Mouse (Mus musculus) cerebellum, postnatal 25 days (tissue): Measurements from ENCODE around the gene Plekhh3.

Experiments used
- DNase-seq, 2 experiments: peaks; one replicate each; pipeline ENCODE4 v3.0.0; 2021; ENCODE audit warnings: mixed read lengths in 2 of 2

Plekhh3 gene

DNA sequence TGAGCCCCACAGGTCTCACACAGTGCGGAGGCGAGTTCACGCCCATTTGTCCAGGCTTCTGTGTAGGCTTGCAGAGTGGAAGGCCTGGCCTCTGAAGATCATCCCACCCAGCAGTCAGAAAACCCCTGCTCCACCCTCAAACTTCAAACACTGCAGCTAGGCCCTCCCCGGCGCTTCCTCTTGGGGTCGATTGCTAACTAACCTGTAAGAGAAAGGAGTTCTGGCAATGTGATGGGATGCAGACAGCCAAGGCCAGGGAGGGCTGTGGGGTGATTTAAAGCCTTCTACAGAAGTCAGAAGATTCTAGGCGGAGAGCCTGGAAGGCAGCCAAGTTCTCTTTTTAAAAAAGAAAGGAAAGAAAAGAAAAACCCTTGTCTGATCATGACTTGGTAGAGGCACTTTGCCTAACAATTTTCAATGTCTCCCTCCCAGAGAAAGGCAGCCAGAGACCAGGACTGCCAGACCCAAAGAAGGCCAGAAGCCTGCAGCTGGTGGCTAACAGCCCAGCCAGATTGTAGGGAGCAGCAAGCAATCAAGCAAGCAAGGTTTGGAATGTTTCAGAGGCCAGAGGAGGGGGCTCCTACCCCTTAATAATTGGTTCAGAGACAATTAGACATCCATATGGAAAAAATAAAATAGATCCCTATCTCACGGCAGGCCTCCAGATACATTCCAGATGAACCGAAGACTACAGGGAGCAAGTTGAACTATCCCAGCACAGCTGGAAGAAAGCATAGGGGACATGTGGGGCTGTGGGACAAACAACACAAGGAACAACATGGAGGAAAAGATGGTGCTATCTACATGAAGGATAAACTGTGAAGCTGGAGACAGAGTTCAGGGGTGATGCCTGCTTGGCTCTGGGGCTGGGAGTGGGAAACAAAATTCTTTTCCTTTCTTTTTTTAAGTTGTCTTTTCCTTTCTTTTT lies 21.7 kb downstream of the Plekhh3 start:
- no peak for DNase-seq

DNA sequence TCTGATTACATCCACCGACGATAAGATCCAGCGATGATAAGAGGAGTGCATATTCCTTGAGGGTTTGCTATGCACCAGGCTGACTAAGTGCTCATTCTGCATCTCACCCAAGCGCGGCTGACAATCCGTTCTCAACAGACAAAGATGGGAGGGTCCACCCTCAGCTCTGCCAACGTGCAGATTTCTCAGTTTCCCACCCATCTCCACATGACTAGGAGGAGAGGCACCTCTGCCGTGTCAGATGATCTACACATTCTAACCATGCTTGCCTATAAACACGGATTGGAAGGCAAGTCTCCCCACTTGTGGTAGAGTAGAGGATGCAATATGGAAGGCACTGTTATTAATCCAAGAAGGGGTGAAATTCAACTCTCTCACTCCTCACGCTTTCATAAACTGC lies 22.4 kb downstream of the Plekhh3 start:
- DNase-seq: no peak

DNA sequence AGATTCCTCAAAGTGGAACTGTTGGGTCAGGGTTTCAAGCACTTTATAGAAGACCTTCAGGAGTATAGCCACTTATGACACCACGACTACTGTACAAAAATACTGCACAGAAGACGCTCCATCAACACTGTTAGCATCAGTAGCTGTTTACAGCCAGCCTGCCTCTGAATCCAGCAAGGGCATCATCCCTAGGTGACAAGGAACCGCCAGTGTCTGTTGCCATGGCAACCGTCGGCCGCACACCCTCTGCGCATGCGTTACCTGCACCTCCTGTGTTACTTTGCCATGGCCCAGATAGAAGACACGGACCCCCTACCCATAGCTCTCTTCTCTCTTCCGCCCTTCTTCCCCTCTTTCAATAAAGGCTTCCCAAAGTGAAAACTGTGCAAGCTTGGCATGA lies 24.8 kb downstream of the Plekhh3 start:
- peak; percentile 50 to 76 for DNase-seq

DNA sequence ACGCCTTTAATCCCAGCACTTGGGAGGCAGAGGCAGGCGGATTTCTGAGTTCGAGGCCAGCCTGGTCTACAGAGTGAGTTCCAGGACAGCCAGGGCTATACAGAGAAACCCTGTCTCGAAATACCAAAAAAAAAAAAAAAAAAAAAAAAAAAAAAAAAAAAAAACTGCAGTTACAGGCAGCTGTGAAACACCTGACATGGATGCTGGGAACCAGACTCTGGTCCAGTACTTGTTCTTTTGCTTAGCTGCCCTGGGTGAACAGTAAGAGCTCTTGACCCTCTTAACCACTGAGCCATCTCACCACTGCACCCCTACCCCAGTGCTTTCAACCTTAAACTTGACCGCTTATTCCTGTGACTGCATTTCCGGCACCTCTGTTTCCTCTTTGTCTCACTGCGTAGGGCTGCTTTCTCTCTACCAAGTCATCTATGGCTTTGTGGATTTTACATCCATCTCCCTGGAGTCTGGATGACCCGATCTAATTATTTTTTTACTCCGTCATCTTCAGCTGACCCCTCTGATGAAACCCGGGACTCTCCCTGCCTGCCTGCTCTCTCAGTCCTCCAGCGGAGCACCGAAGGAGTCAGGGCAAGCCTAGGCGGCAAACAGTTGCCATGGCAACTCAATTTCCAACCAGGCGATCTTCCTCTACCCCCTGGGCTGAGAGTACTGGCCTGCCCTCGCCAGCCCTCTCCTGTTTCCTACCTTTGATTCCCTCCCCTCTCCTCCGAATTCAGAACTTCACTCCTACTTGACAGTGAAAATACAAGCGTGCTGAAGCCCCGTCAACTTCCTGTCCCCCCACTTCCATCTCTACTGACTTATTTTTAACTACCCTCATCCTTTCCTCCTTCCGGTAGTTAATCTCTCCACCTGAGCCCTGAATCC lies 27.6 kb downstream of the Plekhh3 start:
- DNase-seq: peak; percentile 59 to 71

DNA sequence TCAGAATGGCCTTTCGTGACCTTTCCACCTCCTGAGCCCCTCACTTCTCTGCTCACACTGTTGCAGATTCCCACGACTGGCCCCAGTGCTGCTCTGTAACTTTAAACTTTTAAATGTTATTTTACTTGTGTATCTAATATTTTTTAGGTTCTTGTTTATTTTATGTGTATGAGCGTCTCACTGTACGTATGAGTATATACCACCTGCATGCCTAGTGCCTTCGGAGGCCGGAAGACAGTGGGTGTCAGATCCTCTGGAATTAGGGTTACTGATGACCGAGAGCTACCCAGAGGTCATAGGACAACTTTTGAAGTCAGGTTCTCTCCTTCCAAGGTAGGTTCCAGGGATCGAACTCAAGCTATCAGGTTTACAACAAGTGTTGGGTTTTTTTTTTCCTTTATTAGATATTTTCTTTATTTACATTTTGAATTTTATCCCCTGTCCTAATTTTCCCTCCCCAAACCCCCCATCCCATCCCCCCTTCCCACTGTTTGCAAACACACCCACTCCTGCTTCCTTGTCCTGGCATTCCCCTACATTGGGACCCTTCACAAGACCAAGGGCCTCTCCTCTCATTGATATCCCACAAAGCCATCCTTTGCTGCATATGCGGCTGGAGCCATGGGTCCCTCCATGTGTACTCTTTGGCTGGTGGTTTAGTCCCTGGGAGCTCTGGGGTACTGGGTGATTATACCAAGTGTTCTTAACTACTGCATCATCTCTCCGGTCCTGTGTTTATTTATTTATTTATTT lies 28.8 kb downstream of the Plekhh3 start:
- DNase-seq: no peak

DNA sequence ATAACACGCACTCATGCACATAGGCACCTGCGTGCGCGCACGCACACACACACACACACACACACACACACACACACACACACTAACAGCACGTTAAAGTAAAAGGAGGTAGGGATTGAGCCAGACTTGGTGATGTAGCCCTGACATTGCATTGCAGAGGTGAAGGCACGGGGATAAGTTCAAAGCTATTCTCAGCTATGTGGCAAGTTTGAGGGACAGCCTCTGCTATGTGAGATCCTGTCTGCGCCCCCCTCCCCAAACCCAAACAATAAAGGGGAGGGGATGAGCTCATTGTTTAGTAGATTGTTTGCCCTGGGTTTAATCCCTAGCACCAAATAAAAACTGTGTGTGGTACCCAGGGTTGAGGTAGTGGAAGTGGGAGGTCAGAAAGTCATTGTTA lies 30.1 kb downstream of the Plekhh3 start:
- no peak for DNase-seq

DNA sequence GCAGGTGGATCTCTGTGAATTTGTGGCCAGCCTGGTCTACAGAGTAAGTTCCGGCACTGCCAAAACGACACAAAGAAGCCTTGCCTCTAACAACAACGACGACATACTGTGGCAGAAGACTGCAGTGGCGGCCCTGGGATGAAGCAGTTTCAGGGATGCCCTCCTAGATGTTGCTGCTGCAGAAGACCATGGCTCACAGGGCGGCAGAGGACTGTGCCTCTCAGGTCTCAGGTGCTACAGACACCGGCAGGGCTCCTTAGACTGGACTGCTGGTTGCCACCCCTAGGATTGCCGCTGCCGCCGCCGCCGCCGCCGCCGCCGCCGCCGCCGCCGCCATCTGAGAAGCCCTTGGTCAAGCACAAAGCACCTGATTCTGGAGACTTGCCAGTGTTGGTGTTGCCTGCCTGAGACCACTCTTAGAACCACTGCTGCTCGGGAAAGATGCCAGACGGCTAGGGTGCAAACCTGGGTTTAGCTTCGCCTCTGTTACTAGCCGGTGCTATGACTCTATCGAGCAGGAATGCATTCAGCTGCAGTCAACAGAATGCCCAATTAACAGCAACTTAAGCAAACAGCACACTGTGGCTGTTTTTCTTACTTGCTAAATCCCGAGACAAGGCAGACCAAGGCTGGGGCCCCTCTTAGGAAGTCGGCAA lies 30.9 kb downstream of the Plekhh3 start:
- DNase-seq: peak; percentile 48 to 49

DNA sequence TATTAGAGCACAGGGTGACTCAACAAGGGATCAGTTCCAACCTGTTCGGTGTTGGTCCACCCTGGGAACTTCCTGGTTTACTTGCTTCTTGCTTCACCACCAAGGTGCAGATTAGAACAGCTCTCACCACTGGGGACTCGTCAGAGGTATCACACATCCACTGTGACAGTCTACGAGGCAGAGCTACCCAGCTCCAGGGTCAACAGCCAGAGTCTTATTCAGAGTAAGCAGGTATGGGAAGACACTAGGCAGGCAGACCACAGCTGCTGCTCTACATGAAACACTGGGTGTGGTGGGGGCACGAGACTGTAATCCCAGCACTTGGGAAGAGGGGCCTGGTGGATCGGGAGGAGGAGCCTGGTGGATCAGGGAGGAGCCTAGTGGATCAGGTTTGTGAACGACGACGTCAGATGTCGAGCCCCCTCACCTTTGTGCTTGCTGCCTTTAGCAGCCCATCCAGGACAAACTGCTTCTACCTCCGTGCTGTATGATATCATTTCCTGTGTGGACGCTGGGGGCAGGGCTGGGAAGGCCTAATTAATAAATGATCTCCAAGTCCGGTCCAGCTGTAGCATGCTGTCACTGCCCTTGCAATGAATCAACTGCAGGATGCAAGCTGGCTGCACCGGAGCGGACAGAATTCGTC lies 32.5 kb downstream of the Plekhh3 start:
- no peak for DNase-seq

DNA sequence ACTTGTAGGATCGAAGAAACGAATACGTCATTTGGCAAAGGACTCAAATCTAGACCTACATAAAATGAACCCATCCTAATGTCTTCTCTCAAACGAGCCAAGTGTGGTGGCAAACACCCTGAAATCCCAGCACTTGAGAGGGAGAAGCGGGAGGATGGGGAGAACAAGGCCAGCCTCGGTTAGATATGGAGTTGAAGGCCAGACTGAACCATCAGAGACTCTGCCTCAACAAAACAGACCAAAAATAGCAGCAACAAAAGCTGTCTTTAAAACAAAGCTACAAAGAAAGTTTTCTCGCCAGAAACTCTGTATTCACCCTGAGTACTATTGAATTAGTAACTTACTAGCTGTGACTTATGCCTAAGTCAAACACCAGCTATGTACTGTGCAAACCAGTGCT lies 34.2 kb downstream of the Plekhh3 start:
- DNase-seq: no peak

DNA sequence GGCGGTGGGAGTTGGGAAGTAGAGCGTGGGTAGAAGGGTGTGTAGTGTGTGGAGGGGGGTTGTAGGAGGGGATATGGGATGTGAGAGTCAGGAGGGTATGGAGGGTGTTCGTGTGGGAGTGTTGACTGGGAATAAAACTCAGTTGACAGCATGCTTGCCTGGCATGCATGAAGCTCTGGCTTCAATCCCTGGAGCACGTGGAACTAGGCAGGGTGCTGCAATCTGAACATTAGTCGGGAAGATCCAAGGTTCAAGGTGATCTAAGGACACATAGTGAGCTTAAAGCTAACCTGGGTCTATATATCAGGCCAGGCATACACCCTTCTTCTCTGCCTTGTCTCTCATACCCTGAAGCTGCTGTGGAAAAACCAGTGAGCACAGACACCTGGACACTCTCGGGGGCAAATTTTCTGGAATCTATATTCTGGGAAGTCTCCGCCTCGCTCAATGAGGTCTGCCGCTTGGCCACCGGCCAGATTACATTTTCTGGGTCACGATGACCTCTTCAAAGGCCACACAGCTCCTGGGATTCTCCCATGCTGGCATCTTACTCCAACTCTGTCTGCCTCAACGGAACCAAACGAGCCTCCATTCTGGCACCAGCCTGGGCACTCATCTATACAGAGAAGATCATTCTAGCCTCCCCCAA lies 36.8 kb downstream of the Plekhh3 start:
- peak; percentile 27 to 57 for DNase-seq

DNA sequence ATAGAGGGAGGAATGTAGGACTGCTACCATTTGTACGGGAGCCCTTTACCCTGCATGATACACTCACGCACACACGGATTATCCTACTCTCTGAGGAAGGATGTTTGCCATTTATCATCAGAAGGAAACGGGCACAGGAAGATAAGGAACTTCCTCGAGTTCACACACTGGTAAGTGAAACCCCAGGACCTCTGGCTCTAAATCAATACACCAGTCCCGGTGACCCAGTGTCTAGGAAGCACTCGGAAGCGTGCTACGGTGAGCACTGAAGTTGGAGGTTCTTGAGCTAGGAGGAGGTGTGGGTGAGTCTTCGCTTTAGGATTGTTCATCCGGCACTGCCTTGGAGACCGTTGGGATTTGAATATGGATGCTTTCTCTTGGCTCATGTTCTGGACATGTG lies 38.1 kb downstream of the Plekhh3 start:
- DNase-seq: no peak

DNA sequence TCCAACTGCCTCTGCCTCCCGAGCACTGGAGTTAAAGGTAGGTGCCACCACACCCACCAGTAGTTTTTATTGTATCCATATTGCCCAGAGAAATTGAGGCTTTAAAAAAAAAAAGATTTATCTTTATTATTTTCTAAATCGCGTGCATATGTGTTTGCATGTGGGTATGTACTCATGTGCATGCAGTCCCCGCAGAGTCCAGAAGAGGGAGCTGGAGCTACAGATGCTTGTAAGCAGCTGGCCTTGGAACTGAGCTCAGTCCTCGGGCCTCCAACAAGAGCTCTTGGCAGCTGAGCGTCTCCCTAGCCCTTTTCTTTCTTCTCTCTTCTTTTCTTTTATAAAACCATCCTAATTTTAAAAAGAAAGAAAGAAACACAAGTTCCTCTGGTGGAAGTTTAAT lies 39.5 kb downstream of the Plekhh3 start:
- peak; percentile 38 to 65 for DNase-seq

DNA sequence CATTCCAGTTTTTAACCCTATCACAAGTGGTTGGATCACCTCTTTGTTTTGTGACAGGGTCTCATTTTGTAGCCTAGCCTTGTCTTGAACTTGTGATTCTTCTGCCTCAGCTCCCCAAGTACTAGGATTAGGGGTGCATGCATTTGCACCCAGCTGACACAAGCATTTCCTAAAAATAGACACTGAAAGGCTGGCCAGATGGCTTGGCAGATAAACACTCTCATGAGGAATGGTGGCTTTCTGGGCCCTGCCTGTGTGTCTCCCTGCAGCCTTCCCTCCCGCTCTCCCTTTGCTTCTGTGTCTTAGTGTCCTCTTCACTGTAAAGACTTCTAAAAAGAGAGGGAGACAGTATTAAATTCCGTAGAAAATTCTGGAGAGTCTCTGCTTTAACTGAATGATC lies 40.0 kb downstream of the Plekhh3 start:
- DNase-seq: peak; percentile 63 to 76

DNA sequence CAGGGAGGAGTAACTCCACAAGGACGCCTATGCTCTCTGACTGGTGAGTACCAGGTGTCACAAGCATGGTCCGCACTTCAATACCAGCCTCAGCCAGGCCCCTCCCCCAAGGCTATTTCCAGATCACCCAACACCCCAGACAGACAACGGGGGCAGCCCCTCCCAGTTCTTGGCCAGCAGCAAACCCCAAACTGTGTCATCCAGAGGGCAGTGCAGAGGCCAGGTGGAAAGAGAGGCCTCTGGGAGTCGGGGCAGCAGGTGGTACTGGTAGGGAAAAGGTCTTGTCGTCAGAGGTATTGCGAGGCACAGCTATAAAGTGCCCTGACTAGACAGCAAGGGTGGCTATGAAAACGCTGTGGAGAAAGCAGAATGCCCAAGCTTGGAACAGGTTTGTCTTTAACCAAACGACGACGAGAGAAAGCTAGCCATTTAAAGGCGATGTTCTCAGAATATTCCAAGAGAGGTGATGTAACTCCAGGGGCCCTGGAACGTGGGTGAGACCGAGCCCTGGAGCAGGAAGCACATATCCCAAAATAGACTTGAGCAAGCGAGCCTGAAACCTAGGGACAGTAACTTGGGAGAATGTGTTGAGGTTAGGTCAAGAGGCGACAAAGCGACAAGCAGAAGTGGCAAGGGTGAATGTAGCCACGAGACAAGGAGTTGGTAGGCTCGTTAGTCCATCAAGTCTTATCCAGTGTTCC lies 40.9 kb downstream of the Plekhh3 start:
- DNase-seq: peak; percentile 55 to 63

DNA sequence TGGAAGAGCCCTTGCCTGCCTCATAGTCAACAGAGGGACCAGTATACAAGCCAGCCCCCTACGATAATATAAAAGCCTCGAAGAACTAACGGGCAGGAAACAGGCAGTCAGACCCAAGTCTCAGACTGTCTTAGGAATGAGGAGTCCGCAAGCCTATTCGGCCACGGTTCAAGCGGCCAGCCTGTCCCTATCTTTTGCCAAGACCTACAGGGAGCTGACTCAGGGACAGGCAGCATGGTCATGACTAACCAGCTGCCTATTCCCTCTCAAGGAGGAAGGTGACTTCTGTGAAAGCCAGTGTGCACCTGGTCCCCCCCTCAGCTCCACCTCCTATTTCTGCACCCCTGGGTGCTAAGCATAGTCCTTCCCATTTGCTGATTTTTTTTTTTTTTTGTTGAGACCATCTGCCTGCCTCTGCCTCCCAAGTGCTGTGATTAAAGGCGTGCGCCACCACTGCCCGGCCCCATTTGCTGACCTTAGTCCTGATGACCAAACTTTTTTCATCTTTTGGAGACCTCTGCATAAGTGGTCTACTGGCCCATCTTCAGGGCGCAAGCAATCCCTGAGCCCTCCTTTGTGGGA lies 42.1 kb downstream of the Plekhh3 start:
- DNase-seq: peak; percentile 81 to 86

DNA sequence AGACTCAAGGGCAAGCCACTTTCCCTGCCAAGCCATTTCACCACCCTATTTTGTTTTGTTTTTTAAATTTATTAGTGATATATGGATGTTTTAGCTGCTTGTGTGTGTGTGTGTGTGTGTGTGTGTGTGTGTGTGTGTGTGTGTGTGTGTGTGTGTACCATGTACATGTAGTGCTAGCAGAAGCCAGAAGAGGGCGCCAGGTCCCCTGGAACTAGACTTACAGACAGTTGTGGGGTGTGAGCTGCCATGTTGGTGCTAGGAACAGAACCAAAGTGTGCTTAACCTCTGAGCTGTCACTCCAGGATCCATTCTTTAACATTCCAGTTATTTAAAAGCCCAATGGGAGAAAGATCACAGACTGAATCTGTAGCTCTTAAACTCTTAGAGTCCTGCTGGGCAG lies 44.1 kb downstream of the Plekhh3 start:
- peak in 1 of 2 experiments; percentile 62 for DNase-seq

DNA sequence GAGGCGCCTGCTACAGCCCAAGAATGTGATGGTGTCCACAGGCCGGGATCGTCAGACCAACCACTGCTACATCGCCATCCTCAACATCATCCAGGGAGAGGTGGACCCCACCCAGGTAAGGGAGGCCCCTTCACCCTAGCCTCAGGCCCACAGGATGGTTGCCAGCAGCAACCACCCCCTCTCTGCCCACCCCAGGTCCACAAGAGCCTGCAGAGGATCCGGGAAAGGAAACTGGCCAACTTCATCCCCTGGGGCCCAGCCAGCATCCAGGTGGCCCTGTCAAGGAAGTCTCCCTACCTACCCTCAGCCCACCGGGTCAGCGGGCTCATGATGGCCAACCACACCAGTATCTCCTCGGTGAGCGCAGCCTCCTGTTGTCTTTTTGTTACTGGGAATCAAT lies 46.1 kb downstream of the Plekhh3 start:
- DNase-seq: peak in 1 of 2 experiments; percentile 47

DNA sequence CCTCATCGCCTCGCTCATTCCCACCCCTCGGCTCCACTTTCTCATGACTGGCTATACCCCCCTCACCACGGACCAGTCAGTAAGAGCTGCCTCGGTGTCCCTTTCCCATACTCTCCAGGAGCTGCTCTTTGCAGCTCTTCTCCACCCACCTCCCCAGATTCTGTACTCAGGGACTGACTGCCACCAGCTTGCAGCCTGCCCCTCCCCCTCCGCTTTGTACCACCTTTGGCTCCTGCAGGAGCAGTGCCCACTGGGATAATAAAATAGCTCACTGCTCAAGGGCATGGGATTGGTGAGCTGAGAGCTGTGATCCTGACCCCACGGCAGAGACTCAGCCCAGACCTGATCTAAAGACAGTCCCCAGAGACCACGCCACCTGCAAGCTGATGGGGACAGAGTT lies 46.7 kb downstream of the Plekhh3 start:
- peak in 1 of 2 experiments; percentile 56 for DNase-seq

DNA sequence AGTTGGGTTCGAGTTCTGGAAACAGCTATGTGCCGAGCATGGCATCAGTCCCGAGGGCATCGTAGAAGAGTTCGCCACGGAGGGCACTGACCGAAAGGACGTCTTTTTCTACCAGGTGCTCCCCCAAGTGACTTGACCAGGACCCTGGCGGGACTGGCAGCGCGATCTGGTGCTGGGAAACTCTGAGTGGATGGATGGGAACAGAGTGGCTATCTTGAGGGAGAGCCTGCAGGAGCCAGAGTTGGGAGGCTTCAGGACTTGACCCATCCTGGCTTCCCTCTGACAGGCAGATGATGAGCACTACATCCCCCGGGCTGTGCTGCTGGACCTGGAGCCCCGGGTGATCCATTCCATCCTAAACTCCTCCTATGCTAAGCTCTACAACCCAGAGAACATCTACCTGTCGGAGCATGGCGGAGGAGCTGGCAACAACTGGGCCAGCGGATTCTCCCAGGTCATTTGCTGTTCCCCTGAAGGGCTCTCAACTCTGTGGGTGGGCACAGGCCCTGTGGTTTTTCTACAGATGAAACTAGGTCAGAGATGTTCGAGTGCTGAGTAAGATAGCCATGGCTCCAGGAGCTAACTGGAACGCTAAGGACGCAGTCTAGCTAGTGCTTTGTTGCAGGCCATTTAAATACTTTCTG lies 50.5 kb downstream of the Plekhh3 start:
- DNase-seq: no peak
